Mouse (Mus musculus) lung, postnatal 0 days (tissue): ENCODE measurements at regions not wholly inside any gene's neighbourhood (a gene's known extent, or its start where the extent isn't known, plus 50 kb on each side); places are given as distances from the start of the nearest gene placed in this dataset.

Experiments used
- ATAC-seq: fragments of 200-750 bp; cut with Nextera tagmentation; 2 replicates; pipeline ENCODE4 v1.8.0; 2017; ENCODE audit warnings: moderate library complexity
- DNase-seq: peaks from one replicate; pipeline ENCODE4 v3.0.0-alpha.2; 2016; ENCODE audit warnings: low spot score
- H3K27ac ChIP-seq: fragments of 300-500 bp; sonication (generic); 2 replicates; pipeline ENCODE4 v1.5.1; 2014; ENCODE audit warnings: antibody characterized with exemption, mild to moderate bottlenecking, low read length, mixed read lengths
- H3K27me3 ChIP-seq: fragments of 300-500 bp; sonication (generic); replicated peaks from 2 replicates; pipeline ENCODE4 v1.6.1; 2014; ENCODE audit warnings: low read length, mixed read lengths; ENCODE audit not compliant: insufficient read depth
- H3K36me3 ChIP-seq: fragments of 300-500 bp; sonication (generic); 2 replicates; pipeline ENCODE4 v1.6.1; 2014; ENCODE audit warnings: low read length, mixed read lengths; ENCODE audit not compliant: insufficient read depth
- H3K4me1 ChIP-seq: fragments of 300-500 bp; sonication (generic); 2 replicates; pipeline ENCODE4 v1.6.1; 2014; ENCODE audit warnings: antibody characterized with exemption, low read depth, low read length, mixed read lengths; ENCODE audit not compliant: insufficient read depth
- H3K4me2 ChIP-seq: fragments of 300-500 bp; sonication (generic); replicated peaks from 2 replicates; pipeline ENCODE4 v1.6.1; 2014; ENCODE audit warnings: low read depth, mild to moderate bottlenecking, low read length, moderate library complexity, mixed read lengths
- H3K4me3 ChIP-seq: fragments of 300-500 bp; sonication (generic); 2 replicates; pipeline ENCODE4 v1.5.1; 2014; ENCODE audit warnings: low read depth, low read length
- H3K9ac ChIP-seq: fragments of 300-500 bp; sonication (generic); replicated peaks from 2 replicates; pipeline ENCODE4 v1.6.1; 2014; ENCODE audit warnings: low read depth, mild to moderate bottlenecking
- H3K9me3 ChIP-seq: fragments of 300-500 bp; sonication (generic); 2 replicates; pipeline ENCODE4 v1.6.1; 2016; ENCODE audit warnings: low read length, mixed read lengths
- CTCF ChIP-seq: IDR thresholded peaks from 2 replicates; pipeline ENCODE4 v1.5.1; 2016; ENCODE audit warnings: antibody characterized with exemption, mild to moderate bottlenecking
- EP300 ChIP-seq: IDR thresholded peaks from 2 replicates; pipeline ENCODE4 v1.6.1; 2016; ENCODE audit warnings: antibody characterized with exemption, mild to moderate bottlenecking, control low read depth
- WGBS: fragments of 180-500 bp; shearing (Covaris S2); extraction: QIAGEN DNeasy Blood & Tissue Kit; methylation state at CpG from one replicate; pipeline ENCODE4 v1.1.7; 2014; 5-methylcytosine and 5-hydroxymethylcytosine counted together

DNA sequence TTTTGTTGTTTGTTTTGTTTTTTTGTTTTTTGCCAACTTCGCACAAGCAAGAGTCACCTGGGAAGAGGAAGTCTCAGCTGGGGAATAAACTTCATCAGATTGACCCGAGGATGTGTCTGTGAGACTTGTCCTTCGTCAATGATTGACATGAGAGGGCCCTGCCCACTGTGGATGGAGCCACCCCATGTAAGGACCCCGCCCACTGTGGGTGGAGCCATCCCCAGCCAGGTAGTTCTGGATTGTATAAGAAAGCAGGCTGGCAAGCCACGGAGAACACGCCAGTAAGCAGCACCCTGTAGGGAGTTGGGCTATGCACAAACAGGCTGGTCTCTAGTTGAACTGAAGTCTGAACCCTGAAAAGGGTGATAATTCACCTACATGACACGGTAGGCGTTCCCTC is 294.1 kb upstream of the Sdk2 start:
- H3K4me1 ChIP-seq: no peaks in the 10 kb centered on the region
- ATAC-seq (no peak), DNase-seq (no peak)
- no peaks in the 10 kb centered on the region for H3K9me3 ChIP-seq
- H3K27ac ChIP-seq: no peak overlapping the region
- WGBS: 76% methylated on average over 8 of the region's 8 CpGs
- TF ChIP-seq CTCF (no peak), EP300 (no peak)
- no peak overlapping the region for H3K4me2 ChIP-seq
- H3K4me3 ChIP-seq: no peak overlapping the region
- H3K27me3 ChIP-seq: no peaks in the 10 kb centered on the region
- H3K36me3 ChIP-seq: no peaks in the 10 kb centered on the region
- no peak overlapping the region for H3K9ac ChIP-seq

DNA sequence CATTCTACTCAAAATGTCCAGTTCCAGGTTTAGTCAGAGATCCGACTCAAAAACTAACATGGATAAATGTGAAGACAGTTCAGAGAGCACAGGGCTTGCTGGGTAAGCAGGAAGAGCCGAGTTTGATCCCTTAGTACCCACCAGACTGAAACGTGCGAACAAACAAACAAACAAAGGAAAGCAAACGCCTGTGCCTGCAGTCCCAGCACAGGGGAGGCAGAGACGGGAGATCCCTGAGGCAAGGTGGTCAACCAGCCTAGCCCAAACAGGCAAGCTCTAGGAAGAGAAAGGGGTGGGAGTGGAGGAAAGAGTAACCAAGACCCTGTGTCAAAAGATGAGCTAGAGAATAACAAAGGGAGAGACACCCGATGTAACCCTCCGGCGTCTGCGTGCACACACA is 293.5 kb upstream of the Sdk2 start:
- WGBS: 74% methylated on average over 10 of the region's 10 CpGs
- Histone ChIP-seq H3K9ac (no peak overlapping the region), H3K4me3 (no peak overlapping the region), H3K27me3 (no peaks in the 10 kb centered on the region), H3K27ac (no peak overlapping the region), H3K4me2 (no peak overlapping the region), H3K9me3 (no peaks in the 10 kb centered on the region), H3K36me3 (no peaks in the 10 kb centered on the region), H3K4me1 (no peaks in the 10 kb centered on the region)
- no peak for ATAC-seq
- TF ChIP-seq CTCF: no peak
- TF ChIP-seq EP300: no peak
- DNase-seq: no peak

DNA sequence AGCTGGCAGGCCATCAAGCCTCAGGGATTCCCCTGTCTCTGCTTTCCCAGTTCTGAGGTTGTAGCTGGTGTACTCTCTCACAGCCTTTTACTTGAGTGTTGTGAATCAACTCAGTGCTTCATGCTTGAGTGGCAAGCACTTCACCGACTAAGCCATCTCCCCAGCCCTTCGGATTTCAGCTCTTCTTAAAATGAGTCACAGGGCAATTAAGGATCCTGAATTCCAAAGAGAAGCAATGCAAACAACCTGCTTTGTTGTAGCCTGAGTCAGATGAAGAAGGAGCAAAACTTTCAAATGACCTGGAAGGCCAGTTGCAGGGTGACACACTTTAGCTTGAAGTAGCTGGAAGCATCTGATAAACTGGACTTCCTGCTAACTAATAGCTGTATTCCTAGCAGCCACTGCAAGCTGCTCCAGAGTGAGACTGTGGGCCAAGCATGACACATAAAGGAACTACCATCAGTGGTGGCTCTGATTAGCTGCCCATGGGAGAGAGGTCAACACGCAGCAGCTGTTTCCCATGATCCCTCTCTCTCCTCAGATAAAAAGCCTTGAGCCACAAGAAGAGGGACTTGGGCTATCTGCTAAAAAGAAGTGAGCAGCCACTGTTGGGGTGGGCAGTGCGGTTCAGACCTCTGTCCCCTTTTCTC is 285.4 kb upstream of the Sdk2 start:
- Histone ChIP-seq H3K27me3 (no peaks in the 10 kb centered on the region), H3K4me1 (no peaks in the 10 kb centered on the region), H3K4me2 (no peak overlapping the region), H3K4me3 (no peak overlapping the region), H3K27ac (no peak overlapping the region), H3K9ac (no peak overlapping the region), H3K36me3 (no peaks in the 10 kb centered on the region), H3K9me3 (no peaks in the 10 kb centered on the region)
- 50% methylated on average over 4 of the region's 4 CpGs for WGBS
- DNase-seq (peak; percentile 35), ATAC-seq (peak; percentile 61)
- TF ChIP-seq EP300: no peak
- TF ChIP-seq CTCF: no peak

DNA sequence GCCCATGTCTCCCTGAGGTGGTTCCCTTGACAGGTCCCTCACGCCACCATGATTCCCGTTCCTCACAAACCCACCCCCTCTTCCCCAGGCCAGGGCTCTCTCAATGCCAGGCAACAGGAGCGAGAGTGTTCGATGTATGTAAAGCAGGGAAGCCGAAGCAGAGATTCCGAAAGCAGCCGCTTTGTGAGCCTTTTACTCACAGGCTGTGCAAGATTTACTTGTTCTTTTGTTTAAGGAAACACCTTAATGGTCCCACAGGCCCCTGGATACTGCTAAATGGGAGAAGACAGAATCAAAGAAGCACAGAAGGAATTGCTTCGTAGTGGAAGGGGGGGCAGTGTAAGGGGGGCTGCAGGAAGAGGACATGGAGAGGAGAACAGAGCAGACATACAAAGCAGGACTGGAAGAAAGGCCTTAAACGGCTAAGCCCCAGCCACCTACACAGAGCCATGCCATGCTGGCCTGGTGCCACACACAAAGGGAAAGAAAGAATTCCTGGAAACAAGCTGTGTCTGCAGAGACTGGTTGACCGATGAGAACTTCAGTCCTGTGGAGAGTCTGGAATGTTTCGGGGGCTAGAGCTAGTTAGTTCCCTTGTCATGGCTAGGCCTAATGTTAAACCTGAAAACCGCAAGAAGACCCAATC is 270.1 kb upstream of the Sdk2 start:
- no peak for TF ChIP-seq CTCF
- TF ChIP-seq EP300: no peak
- Histone ChIP-seq H3K4me3 (no peak overlapping the region), H3K9ac (no peak overlapping the region), H3K4me2 (no peak overlapping the region), H3K27ac (no peak overlapping the region), H3K36me3 (no peaks in the 10 kb centered on the region), H3K4me1 (no peaks in the 10 kb centered on the region), H3K9me3 (no peaks in the 10 kb centered on the region), H3K27me3 (no peaks in the 10 kb centered on the region)
- ATAC-seq (no peak), DNase-seq (peak; percentile 6)
- 66% methylated on average over 12 of the region's 12 CpGs for WGBS

DNA sequence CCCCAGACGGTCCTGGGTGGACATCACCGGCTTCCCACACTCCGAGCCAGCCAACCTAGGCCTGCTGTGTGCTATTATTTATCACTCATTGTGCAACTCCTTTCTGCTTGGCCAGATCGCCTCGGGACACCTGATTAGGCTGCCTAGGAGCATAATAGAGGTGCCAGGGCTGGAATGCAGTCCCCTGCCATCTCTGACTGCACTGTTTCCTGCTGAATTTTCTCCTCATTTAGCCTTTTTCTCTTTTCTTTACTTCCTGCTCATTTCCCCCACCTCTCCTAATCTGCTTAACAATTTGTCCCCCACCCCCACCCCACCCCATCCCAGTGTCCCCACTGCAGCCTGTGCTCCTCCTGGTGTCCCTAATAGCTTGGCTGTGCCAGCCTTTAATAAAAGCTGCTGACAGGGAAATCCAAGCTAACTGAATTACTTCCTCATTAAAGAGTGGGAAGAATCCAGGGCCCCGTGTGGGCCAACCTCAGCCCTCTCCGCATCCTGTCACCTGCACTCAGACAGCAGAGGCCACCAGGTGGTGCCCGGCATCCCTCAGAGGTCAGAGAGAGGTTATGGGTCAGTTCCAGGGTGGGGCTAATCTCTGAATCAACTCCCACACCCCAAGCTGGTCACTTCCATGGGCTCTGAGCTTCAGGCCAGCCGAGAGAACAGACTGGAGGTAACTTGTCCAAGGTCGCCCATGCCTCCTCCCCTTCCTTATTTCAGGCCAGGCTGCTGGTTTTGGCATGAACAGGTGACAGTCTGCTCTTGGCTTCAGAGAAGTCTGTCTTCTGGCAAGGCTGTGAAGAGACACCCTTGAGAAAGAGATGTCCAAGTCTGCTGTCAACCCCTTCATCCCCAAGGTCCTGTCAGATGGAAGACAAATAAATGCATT is 269.3 kb upstream of the Sdk2 start:
- DNase-seq (no peak), ATAC-seq (no peak)
- no peak overlapping the region for H3K9ac ChIP-seq
- no peak overlapping the region for H3K4me2 ChIP-seq
- no peaks in the 10 kb centered on the region for H3K9me3 ChIP-seq
- H3K4me1 ChIP-seq: no peaks in the 10 kb centered on the region
- H3K4me3 ChIP-seq: no peak overlapping the region
- H3K27me3 ChIP-seq: no peaks in the 10 kb centered on the region
- WGBS: 46% methylated on average over 10 of the region's 10 CpGs
- no peak overlapping the region for H3K27ac ChIP-seq
- TF ChIP-seq CTCF: no peak
- H3K36me3 ChIP-seq: no peaks in the 10 kb centered on the region

DNA sequence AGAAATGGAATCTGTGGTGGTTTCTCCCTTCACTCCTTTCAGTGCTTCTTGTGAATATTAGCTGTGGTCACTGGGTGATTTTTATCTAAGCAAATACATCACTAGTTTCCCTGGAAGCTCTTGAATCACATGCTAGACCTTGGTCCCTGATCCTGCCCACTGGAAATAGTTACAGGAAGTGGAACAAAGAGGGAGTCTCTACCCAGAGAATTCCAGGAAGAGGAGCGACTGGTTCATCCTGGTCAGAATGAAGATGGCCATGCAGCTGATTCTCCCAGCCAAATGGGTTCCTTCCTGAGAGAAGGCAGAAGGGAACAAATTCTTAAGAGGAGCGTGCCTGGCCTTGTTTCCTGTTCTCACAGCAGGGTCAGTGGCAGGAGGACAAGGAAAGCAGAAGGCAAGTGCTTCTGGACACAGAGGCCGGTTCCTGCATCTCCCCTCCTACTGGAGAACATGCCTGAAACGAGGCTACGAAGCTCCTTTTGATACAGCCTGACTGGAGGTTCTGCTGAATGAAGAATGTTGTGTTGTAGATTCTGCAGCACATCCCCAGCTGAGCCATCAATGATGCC is 264.8 kb upstream of the Sdk2 start:
- no peaks in the 10 kb centered on the region for H3K36me3 ChIP-seq
- no peak overlapping the region for H3K4me2 ChIP-seq
- peak; percentile 63 for TF ChIP-seq EP300
- TF ChIP-seq CTCF: no peak
- peak overlapping the region; percentile 20; the same call in 1 of the 2 replicates for H3K27ac ChIP-seq
- peak; percentile 73 for ATAC-seq
- WGBS: 53% methylated on average over 5 of the region's 5 CpGs
- no peak overlapping the region for H3K4me3 ChIP-seq
- DNase-seq: peak; percentile 37
- H3K4me1 ChIP-seq: no peaks in the 10 kb centered on the region
- H3K9me3 ChIP-seq: no peaks in the 10 kb centered on the region
- H3K9ac ChIP-seq: no peak overlapping the region
- no peaks in the 10 kb centered on the region for H3K27me3 ChIP-seq
